Mouse (Mus musculus): Measurements from ENCODE around the gene Fzr1.

- TF ChIP-seq POLR2A (IDR thresholded peaks at IDR 0.05; ENCODE audit: insufficient read depth, low read length), result no peak
- no peak for TF ChIP-seq CTCF (IDR thresholded peaks at IDR 0.05; ENCODE audit: low read depth, low read length)
- no peak for TF ChIP-seq EP300 (IDR thresholded peaks at IDR 0.05; ENCODE audit: insufficient read depth, low read depth, low read length)
Measured at GRCm38 (mm10) chr10:81404082-81404481, 25.8 kb upstream of the Fzr1 start.
